Mouse (Mus musculus) spleen, embryonic (tissue): ENCODE measurements around the gene Acoxl.

Experiments
- CTCF ChIA-PET: fragments of 350-600 bp; sonication (Branson Sonifier 250); formaldehyde crosslinking; loops from one replicate; lab custom pipeline; 2022; lab: Charles Lee

The Acoxl gene

DNA sequence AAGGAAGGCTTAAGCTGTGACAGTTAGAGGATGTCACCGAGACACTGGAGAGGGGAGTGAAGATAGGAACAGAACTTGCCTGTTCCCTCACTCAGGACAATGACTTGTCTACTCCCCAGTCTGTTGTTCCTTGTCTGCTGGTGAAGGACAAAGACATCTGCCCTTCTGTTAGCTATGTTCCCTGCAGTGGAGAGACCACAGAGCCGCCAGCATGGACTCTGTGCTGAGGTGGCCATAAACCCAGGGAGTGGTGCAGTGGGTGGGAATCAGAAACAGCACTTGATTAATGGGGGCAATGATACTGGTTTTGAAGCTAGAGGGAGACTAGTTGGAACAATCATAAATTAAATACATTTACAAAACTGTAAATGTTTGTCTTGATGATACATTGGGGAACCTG, 191.3 kb downstream of the Acoxl start:
- CTCF ChIA-PET = interaction anchor here (0.5 to 1.0 kb wide), 2 partner anchors 64 to 363 kb away, joined by 3 to 4 read pairs; no protein-coding TSS in a partner anchor

DNA sequence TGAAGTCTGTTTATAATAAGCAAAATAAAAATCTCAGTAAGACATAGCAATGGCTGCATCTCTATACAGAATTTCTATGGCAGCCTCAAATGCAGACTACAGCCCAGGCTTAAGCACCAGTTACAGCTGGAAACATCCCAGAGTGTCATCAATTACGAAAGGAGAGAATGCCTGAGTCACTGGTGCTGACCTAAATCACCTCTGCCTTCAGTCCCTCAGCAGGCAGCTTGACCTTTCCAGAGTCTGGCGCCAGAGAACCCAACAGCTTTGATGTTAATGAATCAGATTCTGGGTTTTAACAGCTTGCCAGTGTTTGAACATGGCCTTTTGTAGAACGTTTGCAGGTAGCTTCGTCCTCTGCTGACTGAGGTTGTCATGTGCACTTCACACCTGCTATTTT, 193.4 kb downstream of the Acoxl start:
- CTCF ChIA-PET = no interaction called here

DNA sequence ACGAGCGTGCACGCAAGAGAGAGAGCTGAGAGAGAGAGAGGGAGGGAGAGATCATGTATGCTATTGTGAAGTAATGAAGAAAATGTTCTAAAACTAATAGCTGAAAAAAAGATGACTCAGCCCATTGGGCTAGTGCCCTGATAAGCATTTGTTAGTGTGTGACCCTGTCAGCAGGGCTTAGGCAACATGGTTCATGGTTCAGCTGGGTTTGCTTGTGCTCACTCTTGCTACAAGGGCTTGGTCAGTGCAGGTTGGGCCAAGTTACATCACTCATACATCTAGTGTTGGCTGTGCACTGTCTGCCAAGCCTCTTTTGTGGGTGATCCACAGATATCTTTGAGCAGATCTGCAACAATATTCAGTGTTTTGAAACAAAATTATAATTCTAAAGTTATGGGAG, 194.8 kb downstream of the Acoxl start:
- CTCF ChIA-PET = no interaction called here

DNA sequence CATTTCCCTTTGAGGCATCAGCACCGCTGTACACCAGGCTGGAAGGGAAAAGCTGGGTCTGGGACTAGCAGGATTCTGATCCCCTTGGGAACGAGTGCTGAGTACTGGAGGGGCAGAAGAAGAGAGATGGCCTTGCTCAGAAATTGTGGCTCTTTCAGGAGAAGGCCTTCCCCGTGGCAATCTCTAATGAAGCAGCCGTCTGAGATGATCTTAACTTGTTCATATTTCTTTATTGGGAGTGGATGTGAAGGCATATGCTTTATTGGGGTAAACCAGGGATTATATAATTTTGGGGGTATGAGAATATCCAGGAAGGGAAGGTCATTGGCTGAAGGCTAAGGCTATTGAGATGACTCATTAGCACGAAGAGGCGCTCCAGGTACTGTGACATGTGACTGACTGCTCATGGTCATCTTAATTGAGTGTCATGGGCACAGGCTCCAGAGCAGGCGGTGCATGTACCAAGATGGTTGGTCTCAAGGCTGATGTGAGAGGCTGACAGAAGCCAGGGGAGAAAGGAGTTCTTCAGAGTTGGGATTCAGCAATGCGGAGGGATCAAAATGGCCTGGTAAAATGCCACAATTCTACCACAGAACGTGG, 195.5 kb downstream of the Acoxl start:
- CTCF ChIA-PET = no interaction called here

DNA sequence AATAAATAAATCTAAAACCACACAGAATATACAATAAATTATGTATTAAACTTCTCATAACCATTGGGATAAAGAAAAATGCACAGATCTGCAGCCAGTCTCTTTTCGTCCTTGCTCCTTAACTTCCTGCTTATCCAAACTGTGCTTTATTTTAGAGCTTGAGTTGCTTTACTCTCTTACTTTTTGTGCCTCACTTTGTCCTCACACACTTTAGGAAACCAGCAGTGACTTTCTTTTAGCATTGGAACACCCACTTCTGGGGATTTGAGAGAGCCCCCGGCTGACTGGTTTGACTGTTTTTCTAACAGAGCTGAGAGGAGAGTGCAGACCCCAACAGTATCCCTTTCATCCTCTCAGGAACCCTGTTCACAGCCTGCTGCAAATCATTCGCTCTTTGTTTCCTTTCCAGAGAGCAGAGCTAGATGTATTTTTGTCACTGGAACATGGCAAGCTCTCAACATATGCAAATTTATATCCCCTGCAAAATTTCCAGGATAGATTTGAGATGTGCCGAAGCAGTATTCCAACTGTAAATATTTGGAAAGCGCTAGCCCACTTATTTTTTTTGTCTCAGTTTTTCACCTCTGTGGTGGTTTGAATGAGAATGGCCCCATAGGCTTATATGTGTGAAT, 199.7 kb downstream of the Acoxl start:
- CTCF ChIA-PET = no interaction called here

DNA sequence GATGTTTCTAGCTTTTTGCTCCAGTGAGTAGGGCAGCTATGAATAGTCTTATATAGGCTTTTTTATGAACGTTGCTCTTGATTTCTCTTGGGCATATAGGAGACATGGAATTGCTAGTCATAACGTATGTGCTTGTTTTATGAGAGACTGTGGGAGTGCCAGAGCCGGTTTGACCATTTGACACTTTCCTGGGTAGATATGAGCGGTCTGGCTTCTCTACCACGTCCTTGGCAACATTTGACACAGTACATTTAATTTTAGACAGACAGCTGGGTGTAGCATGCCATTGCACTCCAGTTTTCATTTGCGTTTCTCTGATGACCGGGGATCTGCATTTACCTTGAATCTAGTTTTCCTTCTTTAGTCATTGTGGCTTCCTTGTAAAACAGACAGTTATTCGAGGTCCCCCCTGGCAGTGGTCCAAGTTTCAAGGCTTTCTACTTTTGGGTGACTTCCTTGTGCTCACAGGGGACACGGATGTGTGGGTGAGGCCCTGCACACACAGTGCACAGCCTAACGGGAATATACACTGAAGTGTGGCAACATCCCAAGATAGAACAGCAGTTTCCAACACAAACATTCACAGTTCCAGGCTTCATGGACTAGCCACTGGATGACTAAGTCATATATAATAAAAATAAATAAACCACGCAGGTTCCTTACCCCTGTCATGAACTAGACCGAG, 202.5 kb downstream of the Acoxl start:
- CTCF ChIA-PET = no interaction called here

DNA sequence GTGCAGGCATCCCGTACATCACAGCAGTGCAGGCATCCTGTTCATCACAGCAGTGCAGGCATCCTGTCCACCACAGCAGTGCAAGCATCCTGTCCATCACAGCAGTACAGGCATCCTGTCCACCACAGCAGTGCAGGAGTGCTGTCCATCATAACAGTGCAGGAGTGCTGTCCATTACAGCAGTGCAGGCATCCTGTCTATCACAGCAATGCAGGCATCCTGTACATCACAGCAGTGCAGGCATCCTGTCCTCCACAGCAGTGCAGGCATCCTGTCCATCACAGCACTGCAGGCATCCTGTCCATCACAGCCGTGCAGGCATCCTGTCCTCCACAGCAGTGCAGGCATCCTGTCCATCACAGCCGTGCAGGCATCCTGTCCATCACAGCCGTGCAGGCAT, 207.8 kb downstream of the Acoxl start:
- CTCF ChIA-PET = no interaction called here

DNA sequence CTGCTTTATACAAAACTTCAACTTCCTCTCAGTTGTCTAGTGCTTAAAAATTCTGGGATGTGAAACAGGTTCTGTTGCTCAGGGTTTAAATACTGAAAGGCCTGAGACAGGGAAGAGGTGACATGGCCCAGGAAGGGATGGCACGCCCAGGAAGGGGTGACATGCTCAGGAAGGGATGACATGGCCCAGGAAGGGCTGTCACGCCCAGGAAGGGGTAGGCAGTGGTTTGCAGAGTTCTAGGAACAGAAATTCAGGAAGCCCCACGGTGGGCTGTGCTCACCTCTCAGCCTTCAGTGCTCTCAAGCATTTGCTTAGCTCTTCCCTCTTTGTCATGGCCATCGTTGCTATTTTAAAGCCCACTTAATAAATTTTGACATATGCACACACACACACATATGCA, 216.2 kb downstream of the Acoxl start:
- CTCF ChIA-PET = interaction anchor here (0.6 kb wide), 1 partner anchor 646 kb away, joined by 3 read pairs; no protein-coding TSS in a partner anchor

DNA sequence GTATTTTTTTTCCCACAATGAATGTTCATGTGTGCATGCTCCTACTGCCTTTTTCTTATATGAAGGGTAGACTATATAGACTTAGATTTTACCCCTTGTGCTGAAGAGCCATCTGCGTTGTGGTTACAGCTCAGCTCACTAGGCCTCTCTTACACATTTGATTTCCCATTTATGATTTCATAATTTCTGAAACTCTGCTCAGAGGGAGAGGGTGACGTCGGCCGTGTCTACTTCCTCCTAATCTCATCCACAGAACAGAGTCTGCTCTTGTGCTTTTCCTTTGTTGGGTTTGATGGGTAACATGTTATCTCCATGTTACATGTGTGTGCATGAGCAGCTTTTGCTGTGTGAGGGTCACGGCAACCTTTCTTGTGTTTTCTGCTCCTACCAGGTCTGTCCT, 219.2 kb downstream of the Acoxl start:
- CTCF ChIA-PET = interaction anchor here (0.6 kb wide), 1 partner anchor 38 kb away, joined by 6 read pairs; no protein-coding TSS in a partner anchor

DNA sequence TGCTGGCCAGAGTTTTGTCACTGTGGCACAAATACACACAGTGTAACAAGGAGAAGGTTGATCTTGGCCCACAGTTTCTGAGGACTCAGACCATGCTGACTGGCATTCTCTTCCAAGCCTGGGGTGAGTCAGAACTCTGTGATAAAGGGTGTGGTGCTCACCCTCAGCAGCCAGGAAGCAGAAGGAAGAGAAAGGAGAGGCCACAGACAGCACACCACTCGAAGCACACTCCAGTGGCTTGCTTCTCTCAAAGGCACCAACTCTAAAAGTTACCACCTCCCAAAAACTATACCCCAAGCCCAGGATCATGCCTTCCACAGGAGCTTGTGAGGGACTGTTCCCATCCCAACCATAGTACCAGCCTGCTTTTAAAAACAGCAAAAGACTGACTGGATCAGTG, 220.0 kb downstream of the Acoxl start:
- CTCF ChIA-PET = no interaction called here

DNA sequence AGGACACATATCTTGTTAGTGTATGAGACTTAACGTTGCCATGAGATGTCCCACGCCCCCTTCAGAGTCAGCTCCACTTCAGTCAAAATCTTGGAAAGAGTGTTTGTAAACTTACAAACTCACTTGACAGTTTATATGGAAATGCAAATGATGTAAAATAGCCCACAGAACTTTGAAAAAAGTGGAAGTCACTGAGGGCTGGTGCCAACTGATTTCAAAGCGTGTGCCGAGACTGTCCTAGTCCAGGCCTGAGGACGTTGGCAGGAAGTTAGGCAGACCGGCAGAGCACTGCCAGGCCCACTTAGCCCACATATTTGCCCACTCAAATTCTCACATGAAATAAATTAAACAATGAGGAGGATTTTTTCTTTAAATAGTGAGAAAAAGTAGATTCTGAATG, 221.5 kb downstream of the Acoxl start:
- CTCF ChIA-PET = no interaction called here

DNA sequence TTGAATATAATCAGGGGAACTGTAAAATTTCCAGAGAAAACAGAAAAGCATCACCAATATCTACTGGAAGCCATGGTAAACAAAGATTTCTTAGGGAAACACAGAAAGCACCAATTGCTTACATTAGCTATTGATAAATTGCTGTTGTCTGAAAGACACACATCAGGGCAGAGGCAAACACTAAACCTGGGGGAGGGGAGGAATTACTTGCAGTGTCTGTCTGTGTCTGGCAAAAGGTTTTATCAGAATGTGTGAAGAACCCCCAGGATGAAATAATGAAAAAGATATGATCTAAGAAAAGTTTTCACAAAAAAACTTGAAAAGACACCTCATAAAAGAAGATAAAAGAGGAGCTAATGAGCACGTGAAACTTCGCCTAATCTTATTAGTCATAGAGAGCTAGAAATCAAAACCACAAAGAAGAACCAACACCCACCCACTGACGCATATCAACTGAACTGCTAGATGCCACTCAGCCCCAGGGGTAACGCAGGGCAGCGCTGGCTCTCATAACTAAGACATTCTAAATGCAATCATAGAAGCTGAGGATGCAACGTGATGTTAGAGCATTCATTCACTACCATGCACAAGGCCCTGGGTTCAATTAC, 222.1 kb downstream of the Acoxl start:
- CTCF ChIA-PET = interaction anchor here (0.7 to 1.0 kb wide), 2 partner anchors 61 to 62 kb away, joined by 3 to 4 read pairs; no protein-coding TSS in a partner anchor

DNA sequence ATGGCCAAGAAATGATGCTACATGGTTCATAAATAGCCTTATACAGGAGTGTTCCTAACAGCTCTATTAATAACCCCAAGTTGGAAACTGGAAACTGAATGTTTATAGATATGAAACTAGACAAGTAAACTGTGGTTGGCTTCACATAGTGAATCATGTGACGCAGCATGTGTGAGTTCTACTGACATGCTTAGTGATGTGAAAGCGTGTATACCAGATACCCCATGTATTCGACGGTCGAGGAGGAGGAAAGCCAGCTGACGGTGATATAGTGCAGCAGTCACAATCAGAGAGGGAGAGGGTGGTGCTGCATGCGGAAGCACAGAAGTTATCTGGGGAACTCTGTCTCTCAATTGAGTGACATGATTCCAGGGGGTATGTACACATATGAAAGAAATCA, 222.8 kb downstream of the Acoxl start:
- CTCF ChIA-PET = interaction anchor here (0.7 to 1.0 kb wide), 2 partner anchors 60 to 62 kb away, joined by 3 to 4 read pairs; no protein-coding TSS in a partner anchor

DNA sequence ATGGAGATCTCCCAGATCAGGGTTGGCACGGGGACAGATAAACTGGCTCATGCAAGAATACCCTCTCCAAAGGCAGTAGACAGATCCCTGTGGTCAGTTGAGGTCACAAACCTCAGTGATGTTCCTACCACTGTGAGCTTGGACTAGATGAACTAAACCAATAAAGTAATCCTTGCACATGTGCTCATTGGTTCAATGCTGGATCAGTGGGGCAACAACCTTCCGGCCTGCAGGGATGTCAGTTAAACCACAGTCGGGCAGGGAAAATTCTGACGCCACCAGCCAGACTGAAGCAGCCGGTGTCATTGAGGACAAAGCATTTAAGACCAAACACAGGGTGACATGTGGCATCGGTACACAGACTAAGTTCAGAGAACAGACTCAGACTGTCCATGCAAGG, 224.1 kb downstream of the Acoxl start:
- CTCF ChIA-PET = no interaction called here

DNA sequence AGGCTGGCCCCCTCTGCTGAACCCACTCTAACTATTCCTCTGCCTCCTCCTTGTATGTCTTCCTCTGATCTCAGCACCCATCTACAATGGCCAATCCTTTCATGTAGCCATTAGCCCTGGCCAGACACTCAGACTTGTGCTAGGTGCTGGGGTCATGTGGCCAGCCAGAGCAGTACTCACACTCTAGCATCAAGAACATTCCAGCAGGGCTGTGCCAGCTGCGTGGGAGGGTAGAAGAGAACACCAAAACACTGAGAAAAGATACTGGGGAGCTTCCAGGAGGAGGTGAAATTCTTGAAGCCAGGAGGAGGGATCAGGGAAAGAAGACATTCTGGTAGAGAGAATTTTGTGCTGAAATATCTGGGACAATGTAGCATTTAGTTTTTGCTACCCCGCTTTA, 226.3 kb downstream of the Acoxl start:
- CTCF ChIA-PET = no interaction called here

DNA sequence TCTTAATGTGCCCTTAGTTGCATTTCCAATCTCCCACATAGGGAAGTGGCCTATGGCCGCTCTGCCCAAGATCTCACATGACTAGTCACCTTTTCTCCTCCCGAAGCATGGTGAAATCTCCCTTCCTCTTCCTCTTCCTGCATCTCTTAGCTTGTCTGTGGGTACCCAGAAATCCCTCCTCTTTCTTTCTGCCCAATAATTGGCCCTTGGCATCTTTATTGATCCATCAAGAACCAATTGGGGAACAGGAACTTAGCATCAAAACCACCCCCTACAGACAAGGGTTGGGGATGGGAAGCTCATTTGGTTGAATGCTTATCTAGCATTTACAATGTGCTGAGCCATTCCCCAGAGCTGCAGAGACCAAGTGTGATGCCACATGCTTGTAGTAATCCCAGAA, 226.9 kb downstream of the Acoxl start:
- CTCF ChIA-PET = no interaction called here

DNA sequence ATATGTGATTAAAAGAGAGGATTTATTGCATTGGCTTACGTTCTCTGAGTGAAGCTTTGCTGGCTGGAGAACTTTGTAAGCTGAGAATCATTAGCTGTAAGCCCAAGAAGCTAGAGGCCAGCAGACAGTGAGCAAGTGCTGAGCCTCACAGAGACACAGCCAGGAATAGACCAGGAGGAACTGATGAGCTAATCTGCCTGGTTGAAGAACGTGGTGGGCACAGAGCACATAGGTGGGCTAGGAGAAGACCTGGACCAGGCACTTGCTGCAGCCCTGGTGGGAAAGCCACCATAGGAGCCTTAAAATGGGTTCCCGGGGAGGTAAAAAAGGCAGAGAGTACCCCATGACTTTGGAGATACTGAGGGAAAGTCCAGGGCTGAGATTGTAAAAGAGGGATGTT, 228.5 kb downstream of the Acoxl start:
- CTCF ChIA-PET = no interaction called here

DNA sequence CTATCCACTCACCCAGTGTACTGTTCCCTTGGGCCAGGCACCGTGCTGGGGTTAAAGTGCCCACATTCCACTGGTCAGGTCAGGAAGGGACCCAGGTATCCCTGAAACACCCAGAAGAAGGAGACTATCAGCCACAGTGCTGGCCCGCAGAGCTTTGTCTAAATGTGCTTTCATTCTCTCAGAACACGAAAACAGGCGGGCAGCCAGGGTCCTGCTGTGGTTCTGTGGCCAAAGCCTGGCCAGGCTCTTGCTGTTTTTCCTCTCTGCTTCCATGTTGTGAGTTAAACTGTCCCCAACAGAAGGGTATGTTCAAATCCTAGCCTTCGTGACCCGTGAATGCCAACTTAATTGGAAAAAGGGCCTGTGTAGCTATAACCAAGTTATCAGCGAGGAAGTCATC, 228.9 kb downstream of the Acoxl start:
- CTCF ChIA-PET = no interaction called here

DNA sequence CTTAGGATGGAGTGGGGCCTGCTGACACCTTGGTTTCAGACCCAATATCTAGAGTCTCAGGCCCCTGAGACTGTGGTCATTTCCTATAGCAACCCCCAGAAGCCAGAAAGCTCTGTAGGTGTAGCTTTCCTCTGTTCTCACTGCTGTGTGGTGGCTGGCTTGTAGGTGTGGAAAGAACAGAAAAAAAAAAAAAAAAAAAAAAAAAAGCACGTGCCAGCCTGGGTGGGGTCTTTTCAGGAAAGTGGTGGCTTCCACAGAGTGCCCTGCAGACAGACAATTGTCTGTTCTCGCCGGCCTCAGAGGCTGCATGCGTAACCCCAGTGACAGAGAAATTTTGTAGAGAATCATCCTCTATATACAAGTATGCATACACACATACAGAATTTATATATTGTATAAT, 229.5 kb downstream of the Acoxl start:
- CTCF ChIA-PET = interaction anchor here (0.7 kb wide), 1 partner anchor 120 kb away, joined by 3 read pairs; no protein-coding TSS in a partner anchor

DNA sequence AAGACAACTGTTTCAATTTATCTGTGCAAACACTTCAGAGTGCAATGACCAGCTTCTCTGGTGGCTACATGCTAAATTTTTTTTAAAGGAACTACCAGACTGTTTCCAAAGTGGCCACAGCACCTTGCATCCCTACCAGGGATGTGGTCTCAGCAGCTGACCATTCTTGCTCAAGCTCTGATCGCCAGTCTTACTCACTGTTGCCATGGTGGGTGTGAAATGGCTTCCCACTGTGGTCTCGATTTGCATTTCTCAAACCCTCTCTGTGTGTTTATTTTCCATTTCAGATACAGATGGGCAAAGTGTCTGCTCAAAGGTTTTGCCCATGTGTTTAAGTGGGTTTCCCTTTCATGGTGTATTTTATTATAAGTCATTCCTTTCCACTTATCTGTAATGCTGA, 230.3 kb downstream of the Acoxl start:
- CTCF ChIA-PET = no interaction called here

DNA sequence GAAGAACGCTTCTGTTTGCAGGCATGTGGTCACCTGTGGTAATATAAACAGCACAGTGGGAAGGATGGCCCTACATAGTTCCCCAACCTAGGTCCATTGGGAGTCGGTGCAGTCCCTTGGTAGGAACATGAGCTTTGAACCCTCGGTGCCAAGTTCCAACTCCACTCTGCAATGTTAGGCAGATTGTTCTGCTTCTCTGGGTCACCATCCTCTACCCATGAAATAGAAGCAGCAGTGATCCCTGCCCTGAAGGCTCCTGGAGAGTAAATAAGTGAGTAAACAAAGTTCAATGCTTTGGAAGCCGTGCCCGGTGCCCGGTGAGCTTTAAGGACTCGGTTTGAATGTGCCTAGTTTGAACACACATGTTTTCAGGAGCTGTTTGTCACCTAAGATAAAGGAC, 233.1 kb downstream of the Acoxl start:
- CTCF ChIA-PET = no interaction called here

DNA sequence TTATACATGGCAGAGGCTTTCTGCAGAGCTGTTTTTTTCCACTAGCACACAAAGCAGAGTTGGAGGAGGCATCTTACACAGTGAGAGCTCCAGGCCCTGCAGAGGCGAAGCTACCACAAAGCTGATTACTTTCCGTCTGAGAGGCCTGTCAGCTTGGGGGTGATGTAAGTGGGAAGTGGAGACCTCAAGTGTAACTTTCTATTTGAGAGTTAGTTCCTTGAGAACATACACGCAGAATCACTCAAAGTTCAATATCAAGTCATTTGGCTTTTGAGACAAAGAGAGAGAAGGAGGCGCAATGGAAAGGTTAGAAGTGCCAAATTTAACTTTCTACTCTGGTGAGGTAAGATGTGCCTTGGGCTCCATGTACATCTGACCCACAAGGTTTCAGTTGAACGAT, 234.3 kb downstream of the Acoxl start:
- CTCF ChIA-PET = interaction anchor here (0.6 kb wide), 1 partner anchor 63 kb away, joined by 3 read pairs; no protein-coding TSS in a partner anchor
